Mouse (Mus musculus) ES-E14 (cell line): ENCODE data around the gene Slc25a4.
"Not testable (repeated sequence)": the region's sequence is repeated elsewhere in the genome, so short reads cannot be mapped to it uniquely, and the experiment has no call there.

Experiments used
- CHD2 ChIP-seq: IDR thresholded peaks from 2 replicates; pipeline ENCODE4 v1.6.1; 2014; ENCODE audit warnings: mild to moderate bottlenecking, low read depth, low read length, inconsistent platforms
- HCFC1 ChIP-seq: IDR thresholded peaks from 2 replicates; pipeline ENCODE4 v1.6.1; 2012; ENCODE audit warnings: low read length, inconsistent platforms, borderline replicate concordance; ENCODE audit not compliant: insufficient read depth
- ZC3H11A ChIP-seq: IDR thresholded peaks from 2 replicates; pipeline ENCODE4 v1.6.1; 2012; ENCODE audit warnings: low read depth, mild to moderate bottlenecking, inconsistent platforms, low read length, borderline replicate concordance
- ZNF384 ChIP-seq: IDR thresholded peaks from 2 replicates; pipeline ENCODE4 v1.6.1; 2012; ENCODE audit warnings: low read depth, low read length, inconsistent platforms

DNA sequence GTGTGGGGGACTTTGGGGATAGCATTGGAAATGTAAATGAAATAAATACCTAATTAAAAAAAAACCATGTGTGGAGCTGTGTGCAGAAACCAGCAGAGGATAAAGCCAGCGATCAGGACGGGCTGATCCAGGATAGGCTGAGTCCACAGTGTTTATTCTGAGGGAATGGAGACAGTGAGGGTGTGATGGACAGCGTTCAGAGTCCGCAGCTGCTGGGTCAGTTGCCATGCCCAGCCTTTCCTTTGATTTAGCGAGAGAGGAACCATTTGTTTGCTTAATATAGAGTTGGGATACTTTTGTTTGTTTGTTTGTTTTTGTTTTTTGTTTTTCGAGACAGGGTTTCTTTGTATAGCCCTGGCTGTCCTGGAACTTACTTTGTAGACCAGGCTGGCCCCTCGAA is 20.9 kb upstream of the Slc25a4 start:
- TF ChIP-seq ZNF384, HCFC1, ZC3H11A, CHD2: not testable (repeated sequence)
